8 mouse cellular contexts compared by ENCODE assay signal in the genomic region with DNA sequence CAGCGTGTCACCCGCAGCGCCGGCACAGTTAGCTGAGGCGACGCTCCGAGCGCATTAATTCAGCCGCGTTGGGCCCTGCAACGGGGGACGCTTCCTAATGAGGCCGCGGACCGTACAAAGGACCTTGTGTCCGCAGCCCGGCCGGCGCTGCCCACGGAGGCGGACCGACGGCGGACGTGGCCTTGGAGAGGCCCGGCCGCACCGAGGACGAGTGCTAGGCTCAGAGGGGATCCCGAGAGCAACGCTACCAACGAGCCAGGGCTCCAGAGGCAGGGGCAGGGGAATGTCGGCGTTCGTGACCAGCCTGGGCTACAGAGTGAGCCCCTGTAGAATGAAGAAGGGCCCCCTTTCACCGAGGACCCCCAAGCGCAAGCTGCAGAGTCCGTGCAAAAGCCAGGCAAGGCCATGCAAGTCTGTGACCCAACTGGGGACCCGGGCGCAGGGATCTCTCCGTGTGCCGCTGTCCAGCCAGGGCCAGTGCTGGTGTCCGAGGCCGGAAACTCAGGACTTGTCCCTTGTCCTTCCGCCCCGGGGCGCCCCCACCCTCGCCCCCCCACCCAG. TPM values are rescaled to one million over a fixed set of nuclear protein-coding genes. Genes with fewer than 3 reads are reported as not detected.
A peak's percentile ranks its signal among the peaks of the same experiment; 100 is the strongest.
DNase-seq lines count a peak whose midpoint lies in the region; ATAC-seq and TF ChIP-seq lines count a peak whose summit lies in the region.

No protein-coding gene starts in this region.

- no peaks in the 10 kb centered on the region for H3K4me1 ChIP-seq in cerebellum, adult 2 months (ENCODE audit: control insufficient read depth, insufficient read depth, low read length)
- H3K4me1 ChIP-seq in E14TG2a.4 (replicated peaks; ENCODE audit: low read depth, low read length): peaks cover 66% of the 10 kb centered on the region
- H3K4me1 ChIP-seq in embryonic facial prominence, embryonic 13.5 days: peaks cover 18% of the 10 kb centered on the region
- H3K4me1 ChIP-seq in hindbrain, embryonic 15.5 days (replicated peaks): peaks cover 18% of the 10 kb centered on the region
- peaks cover 28% of the 10 kb centered on the region for H3K4me1 ChIP-seq in liver, embryonic 12.5 days
- peaks cover 12% of the 10 kb centered on the region for H3K4me1 ChIP-seq in neural tube, embryonic 14.5 days (ENCODE audit: control insufficient read depth, insufficient read depth, low read length)

- 2% methylated on average over 48 of the region's 48 CpGs for WGBS in cerebellum, adult 2 months
- WGBS in embryonic facial prominence, embryonic 13.5 days: under 1% methylated on average over 48 of the region's 48 CpGs
- WGBS in hindbrain, embryonic 15.5 days: under 1% methylated on average over 44 of the region's 48 CpGs
- WGBS in liver, embryonic 12.5 days (ENCODE audit: insufficient replicate concordance): 1% methylated on average over 48 of the region's 48 CpGs
- under 1% methylated on average over 48 of the region's 48 CpGs for WGBS in neural tube, embryonic 14.5 days

- peak in 1 of 2 experiments; percentile 58 for DNase-seq in cerebellum, adult 2 months
- no peak for DNase-seq in spleen, postnatal 36 days (ENCODE audit: low spot score in 2 of 2)

- peak overlapping the region; percentile 73 for H3K9ac ChIP-seq in embryonic facial prominence, embryonic 13.5 days
- H3K9ac ChIP-seq in hindbrain, embryonic 15.5 days: peak overlapping the region; percentile 57
- H3K9ac ChIP-seq in liver, embryonic 12.5 days: no peak overlapping the region
- H3K9ac ChIP-seq in neural tube, embryonic 14.5 days (replicated peaks; ENCODE audit: low read depth, low read length): peak overlapping the region; percentile 63

- 0 out of 2 replicates have a peak, but pooled peaks cover 7% of the 10 kb centered on the region for H3K36me3 ChIP-seq in E14TG2a.4 (ENCODE audit: insufficient read depth, low read length)
- peaks cover 30% of the 10 kb centered on the region for H3K36me3 ChIP-seq in embryonic facial prominence, embryonic 13.5 days
- H3K36me3 ChIP-seq in hindbrain, embryonic 15.5 days: peaks cover 9% of the 10 kb centered on the region; the same call in 1 of the 2 replicates
- H3K36me3 ChIP-seq in liver, embryonic 12.5 days: no peaks in the 10 kb centered on the region
- H3K36me3 ChIP-seq in neural tube, embryonic 14.5 days (ENCODE audit: control insufficient read depth, insufficient read depth, low read length): peaks cover 22% of the 10 kb centered on the region

- ATAC-seq in cerebellum, adult (ENCODE audit: insufficient number of reproducible peaks, low FRiP score, low TSS enrichment): no peak
- no peak for ATAC-seq in embryonic facial prominence, embryonic 13.5 days (ENCODE audit: insufficient number of reproducible peaks, insufficient read depth, low FRiP score, low TSS enrichment, low read depth)
- ATAC-seq in hindbrain, embryonic 15.5 days (ENCODE audit: low FRiP score, low read depth): peak; percentile 39; the same call in 1 of the 2 replicates
- no peak for ATAC-seq in liver, embryonic 12.5 days
- ATAC-seq in neural tube, embryonic 14.5 days (ENCODE audit: low read depth): peak; percentile 35

- no peaks in the 10 kb centered on the region for H3K9me3 ChIP-seq in E14TG2a.4 (ENCODE audit: low read length)
- H3K9me3 ChIP-seq in embryonic facial prominence, embryonic 13.5 days: no peaks in the 10 kb centered on the region
- H3K9me3 ChIP-seq in hindbrain, embryonic 15.5 days: no peaks in the 10 kb centered on the region
- H3K9me3 ChIP-seq in liver, embryonic 12.5 days (replicated peaks): no peaks in the 10 kb centered on the region
- no peaks in the 10 kb centered on the region for H3K9me3 ChIP-seq in neural tube, embryonic 14.5 days (ENCODE audit: control insufficient read depth, low read length)

- TF ChIP-seq POLR2A in cerebellum, adult 2 months (IDR thresholded peaks at IDR 0.05; ENCODE audit: borderline replicate concordance, insufficient read depth, low read length): no peak; the same call in 1 of the 2 replicates

- H3K4me2 ChIP-seq in embryonic facial prominence, embryonic 13.5 days: peak overlapping the region; percentile 79
- peak overlapping the region; percentile 74 for H3K4me2 ChIP-seq in hindbrain, embryonic 15.5 days
- H3K4me2 ChIP-seq in liver, embryonic 12.5 days: peak overlapping the region; percentile 64
- peak overlapping the region; percentile 66 for H3K4me2 ChIP-seq in neural tube, embryonic 14.5 days (ENCODE audit: low read depth, low read length)

- no peak overlapping the region for H3K27ac ChIP-seq in cerebellum, adult 2 months (ENCODE audit: insufficient read depth, low read length)
- H3K27ac ChIP-seq in embryonic facial prominence, embryonic 13.5 days: no peak overlapping the region
- H3K27ac ChIP-seq in hindbrain, embryonic 15.5 days (replicated peaks): peak overlapping the region; percentile 82
- no peak overlapping the region for H3K27ac ChIP-seq in liver, embryonic 12.5 days
- peak overlapping the region; percentile 72 for H3K27ac ChIP-seq in neural tube, embryonic 14.5 days (ENCODE audit: low read depth, low read length)

- H3K4me3 ChIP-seq in cerebellum, adult 2 months (replicated peaks; ENCODE audit: insufficient read depth, low read depth, low read length): peak overlapping the region; percentile 53
- H3K4me3 ChIP-seq in E14TG2a.4 (replicated peaks; ENCODE audit: low read length): peak overlapping the region; percentile 76
- H3K4me3 ChIP-seq in embryonic facial prominence, embryonic 13.5 days: peak overlapping the region; percentile 49
- H3K4me3 ChIP-seq in hindbrain, embryonic 15.5 days: peak overlapping the region; percentile 38
- H3K4me3 ChIP-seq in liver, embryonic 12.5 days: peak overlapping the region; percentile 39
- H3K4me3 ChIP-seq in neural tube, embryonic 14.5 days (ENCODE audit: low read depth, low read length): peak overlapping the region; percentile 33

- no peaks in the 10 kb centered on the region for H3K27me3 ChIP-seq in cerebellum, adult 2 months (ENCODE audit: control insufficient read depth, insufficient read depth, low read length)
- peaks cover 68% of the 10 kb centered on the region for H3K27me3 ChIP-seq in E14TG2a.4 (ENCODE audit: insufficient read depth, low read length)
- peaks cover 46% of the 10 kb centered on the region for H3K27me3 ChIP-seq in embryonic facial prominence, embryonic 13.5 days
- H3K27me3 ChIP-seq in hindbrain, embryonic 15.5 days: no peaks in the 10 kb centered on the region; the same call in 1 of the 2 replicates
- H3K27me3 ChIP-seq in liver, embryonic 12.5 days (replicated peaks): peaks cover 94% of the 10 kb centered on the region
- no peaks in the 10 kb centered on the region for H3K27me3 ChIP-seq in neural tube, embryonic 14.5 days (ENCODE audit: control insufficient read depth, insufficient read depth, low read length)

- TF ChIP-seq CTCF in cerebellum, adult 2 months (IDR thresholded peaks at IDR 0.05; ENCODE audit: borderline replicate concordance, insufficient read depth, low read depth, low read length): no peak
- no peak for TF ChIP-seq CTCF in E14TG2a.4 (conservative IDR thresholded peaks at IDR 0.05; ENCODE audit: low read length)

RNA-seq across cellular contexts. Expression of gene Efna2, which starts 11.3 kb away (rescaled TPM):
- 10.2 and 10.7 TPM in 2 replicates for polyA plus RNA-seq in cerebellum, adult 2 months (2012; rRNA removed)
- 26.8 and 38.8 TPM in 2 replicates for polyA plus RNA-seq in embryonic facial prominence, embryonic 13.5 days (2015; fragmentation: Nextera tagmentation; extraction: Ambion mirVana)
- polyA plus RNA-seq in hindbrain, embryonic 15.5 days (2015; fragmentation: Nextera tagmentation; extraction: Ambion mirVana): 29.1 and 33.6 TPM in 2 replicates
- 3.1 and 3.4 TPM in 2 replicates for polyA plus RNA-seq in liver, embryonic 12.5 days (2016; fragmentation: Nextera tagmentation; extraction: Ambion mirVana)
- 24.0 and 25.9 TPM in 2 replicates for polyA plus RNA-seq in neural tube, embryonic 14.5 days (2014; fragmentation: Nextera tagmentation; extraction: Ambion mirVana)

RNA-seq across cellular contexts. Expression of gene 1600002K03Rik, which starts 17.8 kb away (rescaled TPM):
- 16.4 and 18.0 TPM in 2 replicates for polyA plus RNA-seq in cerebellum, adult 2 months (2012; rRNA removed)
- 11.0 and 11.6 TPM in 2 replicates for polyA plus RNA-seq in embryonic facial prominence, embryonic 13.5 days (2015; fragmentation: Nextera tagmentation; extraction: Ambion mirVana)
- polyA plus RNA-seq in hindbrain, embryonic 15.5 days (2015; fragmentation: Nextera tagmentation; extraction: Ambion mirVana): 10.1 and 12.7 TPM in 2 replicates
- 14.0 and 16.4 TPM in 2 replicates for polyA plus RNA-seq in liver, embryonic 12.5 days (2016; fragmentation: Nextera tagmentation; extraction: Ambion mirVana)
- polyA plus RNA-seq in neural tube, embryonic 14.5 days (2014; fragmentation: Nextera tagmentation; extraction: Ambion mirVana): 6.4 and 7.8 TPM in 2 replicates

RNA-seq across cellular contexts. Expression of gene Cirbp, which starts 24.8 kb away (rescaled TPM):
- polyA plus RNA-seq in cerebellum, adult 2 months (2012; rRNA removed): 240 and 261 TPM in 2 replicates
- 142 and 162 TPM in 2 replicates for polyA plus RNA-seq in embryonic facial prominence, embryonic 13.5 days (2015; fragmentation: Nextera tagmentation; extraction: Ambion mirVana)
- 295 and 319 TPM in 2 replicates for polyA plus RNA-seq in hindbrain, embryonic 15.5 days (2015; fragmentation: Nextera tagmentation; extraction: Ambion mirVana)
- 22.1 and 27.3 TPM in 2 replicates for polyA plus RNA-seq in liver, embryonic 12.5 days (2016; fragmentation: Nextera tagmentation; extraction: Ambion mirVana)
- polyA plus RNA-seq in neural tube, embryonic 14.5 days (2014; fragmentation: Nextera tagmentation; extraction: Ambion mirVana): 249 and 286 TPM in 2 replicates

RNA-seq across cellular contexts. Expression of gene Mum1, which starts 35.7 kb away (rescaled TPM):
- 41.1 and 42.5 TPM in 2 replicates for polyA plus RNA-seq in cerebellum, adult 2 months (2012; rRNA removed)
- 96.1 and 97.6 TPM in 2 replicates for polyA plus RNA-seq in embryonic facial prominence, embryonic 13.5 days (2015; fragmentation: Nextera tagmentation; extraction: Ambion mirVana)
- polyA plus RNA-seq in hindbrain, embryonic 15.5 days (2015; fragmentation: Nextera tagmentation; extraction: Ambion mirVana): 36.5 and 38.6 TPM in 2 replicates
- polyA plus RNA-seq in liver, embryonic 12.5 days (2016; fragmentation: Nextera tagmentation; extraction: Ambion mirVana): 33.5 and 35.1 TPM in 2 replicates
- 35.0 and 37.4 TPM in 2 replicates for polyA plus RNA-seq in neural tube, embryonic 14.5 days (2014; fragmentation: Nextera tagmentation; extraction: Ambion mirVana)

RNA-seq across cellular contexts. Expression of gene Midn, which starts 42.5 kb away (rescaled TPM):
- polyA plus RNA-seq in cerebellum, adult 2 months (2012; rRNA removed): 26.1 and 26.5 TPM in 2 replicates
- polyA plus RNA-seq in embryonic facial prominence, embryonic 13.5 days (2015; fragmentation: Nextera tagmentation; extraction: Ambion mirVana): 21.2 and 25.7 TPM in 2 replicates
- polyA plus RNA-seq in hindbrain, embryonic 15.5 days (2015; fragmentation: Nextera tagmentation; extraction: Ambion mirVana): 22.6 and 26.0 TPM in 2 replicates
- polyA plus RNA-seq in liver, embryonic 12.5 days (2016; fragmentation: Nextera tagmentation; extraction: Ambion mirVana): 5.7 and 6.3 TPM in 2 replicates
- polyA plus RNA-seq in neural tube, embryonic 14.5 days (2014; fragmentation: Nextera tagmentation; extraction: Ambion mirVana): 38.8 and 39.8 TPM in 2 replicates

Comparison
In these comparisons a context has a peak if more than half of its experiments do, and no peak if none do; other contexts are left out.
1. H3K27ac ChIP-seq: peak in hindbrain, embryonic 15.5 days (single experiment) and neural tube, embryonic 14.5 days (single experiment); none in cerebellum, adult 2 months (single experiment), embryonic facial prominence, embryonic 13.5 days (single experiment) and liver, embryonic 12.5 days (single experiment).
2. ATAC-seq: peak in hindbrain, embryonic 15.5 days (single experiment) and neural tube, embryonic 14.5 days (single experiment); none in cerebellum, adult (single experiment), embryonic facial prominence, embryonic 13.5 days (single experiment) and liver, embryonic 12.5 days (single experiment).
3. Peak in every context shown above with its lines, with median percentiles within 50 percentile points of each other: H3K4me3 ChIP-seq and H3K4me2 ChIP-seq.